In the genomic region with DNA sequence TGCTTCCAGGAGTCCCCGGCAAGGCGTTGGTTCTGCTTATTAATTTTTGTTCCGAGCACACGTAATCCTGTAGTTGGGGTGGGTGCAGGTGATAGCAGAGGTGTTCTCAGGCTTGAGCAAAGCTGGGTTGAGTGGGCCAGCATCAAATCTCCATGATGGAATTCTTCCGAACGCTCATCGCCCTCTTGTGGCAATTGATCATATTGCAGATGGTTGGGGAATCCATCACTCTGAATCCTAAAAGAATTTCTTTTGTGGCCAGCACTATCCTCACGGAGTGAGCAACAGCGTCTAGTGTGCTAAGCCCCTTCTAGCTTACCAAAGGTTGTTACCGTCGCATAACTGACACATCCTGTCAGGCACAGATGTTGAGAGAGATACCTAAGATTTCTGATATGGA, we compare ENCODE assay signal across 8 mouse cellular contexts. TPM values are rescaled to one million over a fixed set of nuclear protein-coding genes. Genes with fewer than 3 reads are reported as not detected.
A peak's percentile ranks its signal among the peaks of the same experiment; 100 is the strongest.
DNase-seq lines count a peak whose midpoint lies in the region; ATAC-seq and TF ChIP-seq lines count a peak whose summit lies in the region.

No protein-coding gene starts in this region.

- no peaks in the 10 kb centered on the region for H3K9me3 ChIP-seq in ES-E14 (ENCODE audit: control insufficient read depth, insufficient read depth, low read depth, low read length)
- H3K9me3 ChIP-seq in forebrain, embryonic 15.5 days, result no peaks in the 10 kb centered on the region
- H3K9me3 ChIP-seq in lung, embryonic 14.5 days (ENCODE audit: low read depth, low read length), result no peaks in the 10 kb centered on the region

- H3K27me3 ChIP-seq in forebrain, embryonic 15.5 days, result no peaks in the 10 kb centered on the region
- H3K27me3 ChIP-seq in lung, embryonic 14.5 days (ENCODE audit: insufficient read depth, low read length), result no peaks in the 10 kb centered on the region

- H3K4me2 ChIP-seq in forebrain, embryonic 15.5 days (replicated peaks), result no peak overlapping the region
- H3K4me2 ChIP-seq in lung, embryonic 14.5 days, result no peak overlapping the region

- peak overlapping the region; percentile 64; the same call in 1 of the 2 replicates for H3K9ac ChIP-seq in ES-E14 (ENCODE audit: insufficient read depth, low read depth, low read length, poor library complexity, severe bottlenecking)
- H3K9ac ChIP-seq in forebrain, embryonic 15.5 days (replicated peaks), result no peak overlapping the region
- H3K9ac ChIP-seq in lung, embryonic 14.5 days, result no peak overlapping the region

- H3K4me1 ChIP-seq in ES-E14 (ENCODE audit: control insufficient read depth in 2 of 2, insufficient read depth in 2 of 2, low read length in 2 of 2, poor library complexity in 1 of 2), result peaks cover 0 to under 1% of the 10 kb centered on the region in 2 experiments; a peak in 1 of 4 replicates
- H3K4me1 ChIP-seq in forebrain, embryonic 15.5 days, result 0 out of 2 replicates have a peak, but pooled peaks cover 2% of the 10 kb centered on the region
- no peaks in the 10 kb centered on the region for H3K4me1 ChIP-seq in lung, embryonic 14.5 days (ENCODE audit: insufficient read depth)

- DNase-seq in A20 (ENCODE audit: low read depth, low spot score) (peak; percentile 17), ES-E14 (ENCODE audit: low read depth, low spot score) (peak; percentile 84)
- DNase-seq in cerebellum, adult 11-12 months, result peak; percentile 28
- peak; percentile 46 to 82 for DNase-seq in kidney, postnatal 36 days
- DNase-seq in lung, embryonic 14.5 days, result peak; percentile 92
- peak; percentile 92 for DNase-seq in retina, embryonic 14.5 days (ENCODE audit: low spot score)

- in situ Hi-C loops in ES-E14 (cut with MboI; ENCODE audit: low sequenced_read_pairs in 2 of 2, unreplicated experiment in 2 of 2), result loop anchor here (10.0 kb wide), 1 partner anchor 198 kb away; no protein-coding TSS in a partner anchor

- H3K4me3 ChIP-seq in ES-E14 (ENCODE audit: insufficient read depth in 1 of 2, low read depth in 1 of 2, low read length in 2 of 2, poor library complexity in 1 of 2, severe bottlenecking in 1 of 2), result no peak overlapping the region; a peak in 1 of 4 replicates
- H3K4me3 ChIP-seq in forebrain, embryonic 15.5 days, result no peak overlapping the region
- no peak overlapping the region for H3K4me3 ChIP-seq in lung, embryonic 14.5 days (ENCODE audit: low read depth, low read length)

- peak; percentile 57 for ATAC-seq in forebrain, embryonic 15.5 days (replicated peaks)
- no peak for ATAC-seq in lung, embryonic 14.5 days (ENCODE audit: insufficient read depth)
- ATAC-seq in monocyte, adult 5-6 weeks (replicated peaks; ENCODE audit: insufficient number of reproducible peaks, low FRiP score, low TSS enrichment, poor library complexity, severe bottlenecking), result no peak

- no peak overlapping the region for H3K27ac ChIP-seq in ES-E14 (ENCODE audit: insufficient read depth, low read depth, low read length, poor library complexity, severe bottlenecking)
- no peak overlapping the region for H3K27ac ChIP-seq in forebrain, embryonic 15.5 days (replicated peaks)
- H3K27ac ChIP-seq in lung, embryonic 14.5 days (ENCODE audit: low read depth), result no peak overlapping the region

- 21% methylated on average over 11 of the region's 11 CpGs for WGBS in forebrain, embryonic 15.5 days
- WGBS in lung, embryonic 14.5 days, result 14% methylated on average over 11 of the region's 11 CpGs

- TF ChIP-seq CTCF in lung, embryonic 14.5 days (IDR thresholded peaks at IDR 0.05; ENCODE audit: low read depth), result peak; percentile 87

- H3K36me3 ChIP-seq in ES-E14 (ENCODE audit: control insufficient read depth, insufficient read depth, low read length, poor library complexity, severe bottlenecking), result no peaks in the 10 kb centered on the region
- H3K36me3 ChIP-seq in forebrain, embryonic 15.5 days, result no peaks in the 10 kb centered on the region
- no peaks in the 10 kb centered on the region for H3K36me3 ChIP-seq in lung, embryonic 14.5 days (ENCODE audit: insufficient read depth)

TF ChIP-seq in ES-E14, 5 proteins besides CTCF, POLR2A, EP300 and RAD21:
- TF ChIP-seq HCFC1 (IDR thresholded peaks at IDR 0.05; ENCODE audit: borderline replicate concordance, insufficient read depth, low read length) (no peak), ZC3H11A (IDR thresholded peaks at IDR 0.05; ENCODE audit: borderline replicate concordance, low read depth, low read length) (peak; percentile 82; the same call in 1 of the 2 replicates)

RNA-seq across cellular contexts. Expression of a gene that starts 14.4 kb away (rescaled TPM):
- total RNA-seq in ES-E14 (2012; rRNA removed), result 63.4 and 67.2 TPM in 2 replicates
- polyA plus RNA-seq in forebrain, embryonic 15.5 days (2015; fragmentation: Nextera tagmentation; extraction: Ambion mirVana), result 14.4 and 15.1 TPM in 2 replicates
- 2.9 and 3.7 TPM in 2 replicates for polyA plus RNA-seq in lung, embryonic 14.5 days (2014; fragmentation: Nextera tagmentation; extraction: Ambion mirVana)
- total RNA-seq in monocyte, adult 5-6 weeks (2017), result 0.10 to 0.64 TPM (median 0.19 TPM) in 3 replicates

RNA-seq across cellular contexts. Expression of a gene that starts 18.5 kb away (rescaled TPM):
- not detected in 2 replicates for total RNA-seq in ES-E14 (2012; rRNA removed)
- polyA plus RNA-seq in forebrain, embryonic 15.5 days (2015; fragmentation: Nextera tagmentation; extraction: Ambion mirVana), result not detected in 2 replicates
- polyA plus RNA-seq in lung, embryonic 14.5 days (2014; fragmentation: Nextera tagmentation; extraction: Ambion mirVana), result not detected in 2 replicates
- not detected in 3 replicates for total RNA-seq in monocyte, adult 5-6 weeks (2017)

RNA-seq across cellular contexts. Expression of a gene that starts 46.4 kb away (rescaled TPM):
- total RNA-seq in ES-E14 (2012; rRNA removed), result 6.7 and 8.4 TPM in 2 replicates
- polyA plus RNA-seq in forebrain, embryonic 15.5 days (2015; fragmentation: Nextera tagmentation; extraction: Ambion mirVana), result 0.92 and 1.5 TPM in 2 replicates
- polyA plus RNA-seq in lung, embryonic 14.5 days (2014; fragmentation: Nextera tagmentation; extraction: Ambion mirVana), result 3.1 and 4.6 TPM in 2 replicates
- 1.2 to 5.6 TPM (median 1.3 TPM) in 3 replicates for total RNA-seq in monocyte, adult 5-6 weeks (2017)

Comparison
In these comparisons a context has a peak if more than half of its experiments do, and no peak if none do; other contexts are left out.
1. DNase-seq: peak in every context shown above with its lines; median percentile 92 in lung, embryonic 14.5 days; 92 in retina, embryonic 14.5 days; 84 in ES-E14; 64 in kidney, postnatal 36 days; 28 in cerebellum, adult 11-12 months; 17 in A20.
2. RNA of a gene that starts 14.4 kb away (total RNA-seq): 63.4 to 67.2 TPM in ES-E14; 0.10 to 0.64 TPM in monocyte, adult 5-6 weeks; every median in the first group is over 10 times any median in the second.